Mouse (Mus musculus) intestine, postnatal 0 days (tissue): ENCODE results near the gene Rxra. TPM values are rescaled to one million over a fixed set of nuclear protein-coding genes. Genes with fewer than 3 reads are reported as not detected.

Experiments
- ATAC-seq: fragments of 200-750 bp; cut with Nextera tagmentation; 2 replicates; pipeline ENCODE4 v1.8.0; 2017; ENCODE audit warnings: mild to moderate bottlenecking, moderate TSS enrichment, moderate library complexity
- H3K27ac ChIP-seq: fragments of 300-500 bp; sonication (generic); 2 replicates; pipeline ENCODE4 v1.5.1; 2014; ENCODE audit warnings: mild to moderate bottlenecking, low read depth, low read length, moderate library complexity
- H3K27me3 ChIP-seq: fragments of 300-500 bp; sonication (generic); replicated peaks from 2 replicates; pipeline ENCODE4 v1.6.1; 2014; ENCODE audit warnings: low read length, mixed read lengths; ENCODE audit not compliant: control insufficient read depth, insufficient read depth
- H3K36me3 ChIP-seq: fragments of 300-500 bp; sonication (generic); 2 replicates; pipeline ENCODE4 v1.6.1; 2014; ENCODE audit warnings: mild to moderate bottlenecking, moderate library complexity; ENCODE audit not compliant: control insufficient read depth, insufficient read depth
- H3K4me1 ChIP-seq: fragments of 300-500 bp; sonication (generic); replicated peaks from 2 replicates; pipeline ENCODE4 v1.6.1; 2014; ENCODE audit warnings: antibody characterized with exemption, low read length, mixed read lengths; ENCODE audit not compliant: control insufficient read depth, insufficient read depth
- H3K4me2 ChIP-seq: fragments of 300-500 bp; sonication (generic); replicated peaks from 2 replicates; pipeline ENCODE4 v1.6.1; 2014; ENCODE audit warnings: low read depth, mild to moderate bottlenecking, moderate library complexity
- H3K4me3 ChIP-seq: fragments of 300-500 bp; sonication (generic); 2 replicates; pipeline ENCODE4 v1.5.1; 2014; ENCODE audit warnings: low read depth, low read length
- H3K9ac ChIP-seq: fragments of 300-500 bp; sonication (generic); 2 replicates; pipeline ENCODE4 v1.6.1; 2014; ENCODE audit warnings: mild to moderate bottlenecking, low read depth, low read length
- H3K9me3 ChIP-seq: fragments of 300-500 bp; sonication (generic); 2 replicates; pipeline ENCODE4 v1.6.1; 2016; ENCODE audit warnings: mixed run types; ENCODE audit not compliant: control insufficient read depth
- CTCF ChIP-seq: sonication (generic); IDR thresholded peaks from 2 replicates; pipeline ENCODE4 v1.5.1; 2016; ENCODE audit warnings: low read depth, mild to moderate bottlenecking, control low read depth, antibody characterized with exemption, moderate library complexity
- WGBS: fragments of 180-500 bp; shearing (Covaris S2); extraction: QIAGEN DNeasy Blood & Tissue Kit; methylation state at CpG from one replicate; pipeline ENCODE4 v1.1.7; 2014; 5-methylcytosine and 5-hydroxymethylcytosine counted together
- polyA plus RNA-seq: library from polyadenylated mRNA; unstranded; fragments of >200 nt; fragmentation: Nextera tagmentation; extraction: Ambion mirVana; gene quantifications from 2 replicates; pipeline ENCODE4 v1.2.1, GENCODE M21; 2015

Gene Rxra
- polyA plus RNA-seq, 1 experiment from 2014 or later: 9.0 TPM

GRCm38 (mm10) chr2:27758414-27759301 is 82.4 kb downstream of the Rxra start:
- no peak for TF ChIP-seq CTCF
- Histone ChIP-seq H3K4me1 (no peaks in the 10 kb centered on the region; the same call in 1 of the 2 replicates), H3K9ac (no peak overlapping the region), H3K9me3 (no peaks in the 10 kb centered on the region), H3K36me3 (peaks cover 62% of the 10 kb centered on the region), H3K27ac (peak overlapping the region; percentile 15; the same call in 1 of the 2 replicates), H3K4me3 (no peak overlapping the region), H3K27me3 (no peaks in the 10 kb centered on the region), H3K4me2 (peak overlapping the region; percentile 18; the same call in 1 of the 2 replicates)
- ATAC-seq: peak; percentile 35; the same call in 1 of the 2 replicates
- WGBS: 43% methylated on average over 20 of the region's 20 CpGs

GRCm38 (mm10) chr2:27759431-27759830 is 83.2 kb downstream of the Rxra start:
- H3K4me3 ChIP-seq: no peak overlapping the region
- H3K9me3 ChIP-seq: no peaks in the 10 kb centered on the region
- H3K4me1 ChIP-seq: no peaks in the 10 kb centered on the region; the same call in 1 of the 2 replicates
- no peaks in the 10 kb centered on the region for H3K27me3 ChIP-seq
- no peak for ATAC-seq
- 83% methylated on average over 14 of the region's 14 CpGs for WGBS
- no peak overlapping the region for H3K27ac ChIP-seq
- peaks cover 54% of the 10 kb centered on the region for H3K36me3 ChIP-seq
- no peak overlapping the region for H3K9ac ChIP-seq
- H3K4me2 ChIP-seq: no peak overlapping the region
- TF ChIP-seq CTCF: no peak

- Histone ChIP-seq H3K9me3 (no peaks in the 10 kb centered on the region), H3K27ac (no peak overlapping the region), H3K27me3 (no peaks in the 10 kb centered on the region), H3K9ac (no peak overlapping the region), H3K4me1 (no peaks in the 10 kb centered on the region; the same call in 1 of the 2 replicates), H3K4me2 (no peak overlapping the region), H3K36me3 (peaks cover 36% of the 10 kb centered on the region), H3K4me3 (no peak overlapping the region)
- 95% methylated on average over 10 of the region's 10 CpGs for WGBS
- no peak for TF ChIP-seq CTCF
- ATAC-seq: no peak
Measured at GRCm38 (mm10) chr2:27761260-27761995, 85.2 kb downstream of the Rxra start.

- no peak for TF ChIP-seq CTCF
- H3K4me1 ChIP-seq: no peaks in the 10 kb centered on the region; the same call in 1 of the 2 replicates
- no peak for ATAC-seq
Measured at GRCm38 (mm10) chr2:27761996-27762340, 85.7 kb downstream of the Rxra start.

GRCm38 (mm10) chr2:27762509-27762908 is 86.3 kb downstream of the Rxra start:
- H3K4me1 ChIP-seq: no peaks in the 10 kb centered on the region; the same call in 1 of the 2 replicates
- H3K9ac ChIP-seq: no peak overlapping the region
- no peak overlapping the region for H3K4me3 ChIP-seq
- ATAC-seq: no peak
- H3K9me3 ChIP-seq: no peaks in the 10 kb centered on the region
- H3K27ac ChIP-seq: no peak overlapping the region
- WGBS: 55% methylated on average over 12 of the region's 12 CpGs
- peaks cover 30% of the 10 kb centered on the region for H3K36me3 ChIP-seq
- no peak for TF ChIP-seq CTCF
- no peak overlapping the region for H3K4me2 ChIP-seq
- H3K27me3 ChIP-seq: no peaks in the 10 kb centered on the region

More at GRCm38 (mm10) chr2:27761996-27762340, 85.7 kb downstream of the Rxra start:
- Histone ChIP-seq H3K4me2 (no peak overlapping the region), H3K36me3 (peaks cover 31% of the 10 kb centered on the region), H3K4me3 (no peak overlapping the region), H3K9ac (no peak overlapping the region), H3K27ac (no peak overlapping the region), H3K27me3 (no peaks in the 10 kb centered on the region), H3K9me3 (no peaks in the 10 kb centered on the region)
- 90% methylated on average over 9 of the region's 9 CpGs for WGBS
